Mouse (Mus musculus) hindbrain, embryonic 14.5 days (tissue): ENCODE results near the gene Nosip. TPM values are rescaled to one million over a fixed set of nuclear protein-coding genes. Genes with fewer than 3 reads are reported as not detected.
A peak's percentile ranks its signal among the peaks of the same experiment; 100 is the strongest.
"Not testable (repeated sequence)": the region's sequence is repeated elsewhere in the genome, so short reads cannot be mapped to it uniquely, and the experiment has no call there.

ENCODE experiments used
- ATAC-seq: fragments of 200-750 bp; cut with Nextera tagmentation; 2 replicates; pipeline ENCODE4 v1.8.0; 2017; ENCODE audit warnings: moderate number of reproducible peaks, mild to moderate bottlenecking, moderate TSS enrichment, moderate library complexity; ENCODE audit not compliant: low FRiP score
- DNase-seq: peaks from one replicate; pipeline ENCODE4 v3.0.0-alpha.2; 2015; ENCODE audit warnings: low spot score
- H3K27ac ChIP-seq: fragments of 300-500 bp; sonication (generic); 2 replicates; pipeline ENCODE4 v1.5.1; 2014; ENCODE audit warnings: mild to moderate bottlenecking, moderate library complexity
- H3K27me3 ChIP-seq: fragments of 300-500 bp; sonication (generic); 2 replicates; pipeline ENCODE4 v1.6.1; 2014; ENCODE audit warnings: mild to moderate bottlenecking, low read length, mixed read lengths; ENCODE audit not compliant: control insufficient read depth, insufficient read depth
- H3K36me3 ChIP-seq: fragments of 300-500 bp; sonication (generic); replicated peaks from 2 replicates; pipeline ENCODE4 v1.6.1; 2014; ENCODE audit not compliant: control insufficient read depth, insufficient read depth
- H3K4me1 ChIP-seq: fragments of 300-500 bp; sonication (generic); replicated peaks from 2 replicates; pipeline ENCODE4 v1.6.1; 2014; ENCODE audit warnings: antibody characterized with exemption, low read length, mixed read lengths; ENCODE audit not compliant: control insufficient read depth, insufficient read depth
- H3K4me2 ChIP-seq: fragments of 300-500 bp; sonication (generic); replicated peaks from 2 replicates; pipeline ENCODE4 v1.6.1; 2014; ENCODE audit warnings: mild to moderate bottlenecking, moderate library complexity
- H3K4me3 ChIP-seq: fragments of 300-500 bp; sonication (generic); replicated peaks from 2 replicates; pipeline ENCODE4 v1.5.1; 2014; ENCODE audit warnings: mild to moderate bottlenecking, low read length
- H3K9ac ChIP-seq: fragments of 300-500 bp; sonication (generic); 2 replicates; pipeline ENCODE4 v1.6.1; 2014
- H3K9me3 ChIP-seq: fragments of 300-500 bp; sonication (generic); 2 replicates; pipeline ENCODE4 v1.6.1; 2016; ENCODE audit warnings: low read length; ENCODE audit not compliant: control insufficient read depth
- WGBS: fragments of 180-500 bp; shearing (Covaris S2); extraction: QIAGEN DNeasy Blood & Tissue Kit; methylation state at CpG from one replicate; pipeline ENCODE4 v1.1.7; 2014; 5-methylcytosine and 5-hydroxymethylcytosine counted together
- polyA plus RNA-seq: library from polyadenylated mRNA; unstranded; fragments of >200 nt; fragmentation: Nextera tagmentation; extraction: Ambion mirVana; gene quantifications from 2 replicates; pipeline ENCODE4 v1.2.1, GENCODE M21; 2014

Gene Nosip
- polyA plus RNA-seq, 1 experiment from 2014 or later: 62.1 TPM

GRCm38 (mm10) chr7:45102441-45102840, 40.2 kb downstream of the Nosip start:
- Histone ChIP-seq H3K9me3 (no peaks in the 10 kb centered on the region), H3K36me3 (no peaks in the 10 kb centered on the region), H3K4me1 (no peaks in the 10 kb centered on the region), H3K4me3 (no peak overlapping the region), H3K27me3 (no peaks in the 10 kb centered on the region), H3K4me2 (peak overlapping the region; percentile 34), H3K9ac (no peak overlapping the region), H3K27ac (no peak overlapping the region)
- 88% methylated on average over 11 of the region's 11 CpGs for WGBS
- DNase-seq: no peak
- ATAC-seq: no peak

GRCm38 (mm10) chr7:45102940-45103585, 40.8 kb downstream of the Nosip start:
- Histone ChIP-seq H3K9me3 (no peaks in the 10 kb centered on the region), H3K36me3 (no peaks in the 10 kb centered on the region), H3K4me2 (peak overlapping the region; percentile 34), H3K27me3 (no peaks in the 10 kb centered on the region), H3K4me1 (no peaks in the 10 kb centered on the region), H3K4me3 (no peak overlapping the region), H3K9ac (0 out of 2 replicates have a peak overlapping the region, but pooled peaks have one; percentile 16), H3K27ac (no peak overlapping the region)
- no peak for ATAC-seq
- no peak for DNase-seq
- 84% methylated on average over 9 of the region's 9 CpGs for WGBS

- Histone ChIP-seq H3K36me3 (no peaks in the 10 kb centered on the region), H3K4me3 (no peak within 1 kb of the TSS), H3K9me3 (no peaks in the 10 kb centered on the region), H3K27me3 (no peaks in the 10 kb centered on the region), H3K4me1 (no peaks in the 10 kb centered on the region), H3K4me2 (peak within 1 kb of the TSS; percentile 34), H3K27ac (no peak within 1 kb of the TSS), H3K9ac (0 out of 2 replicates have a peak within 1 kb of the TSS, but pooled peaks have one; percentile 16)
- WGBS: 70% methylated on average over 7 of the region's 7 CpGs
- no peak; the same call in 1 of the 2 replicates for ATAC-seq
- no peak for DNase-seq
These were observed 41.5 kb downstream of the Nosip start, which contains the start of gene Fcgrt for GRCm38 (mm10) chr7:45103652-45104180. Fcgrt (minus strand) TSS chr7:45103851.

- H3K4me3 ChIP-seq: no peak overlapping the region
- no peak for DNase-seq
- 89% methylated on average over 5 of the region's 5 CpGs for WGBS
- H3K27ac ChIP-seq: no peak overlapping the region
- no peaks in the 10 kb centered on the region for H3K4me1 ChIP-seq
- H3K4me2 ChIP-seq: no peak overlapping the region
- no peak for ATAC-seq
- no peak overlapping the region for H3K9ac ChIP-seq
- no peaks in the 10 kb centered on the region for H3K9me3 ChIP-seq
- no peaks in the 10 kb centered on the region for H3K27me3 ChIP-seq
- H3K36me3 ChIP-seq: no peaks in the 10 kb centered on the region
These were observed 42.7 kb downstream of the Nosip start for GRCm38 (mm10) chr7:45104941-45105340.

- Histone ChIP-seq H3K4me2 (no peak overlapping the region), H3K27ac (no peak overlapping the region), H3K4me1 (no peaks in the 10 kb centered on the region), H3K9ac (no peak overlapping the region), H3K27me3 (no peaks in the 10 kb centered on the region), H3K4me3 (no peak overlapping the region), H3K9me3 (no peaks in the 10 kb centered on the region), H3K36me3 (no peaks in the 10 kb centered on the region)
- no peak for ATAC-seq
- DNase-seq: no peak
- WGBS: 81% methylated on average over 8 of the region's 8 CpGs
These were observed 43.3 kb downstream of the Nosip start for GRCm38 (mm10) chr7:45105491-45105890.

- DNase-seq: no peak
- no peak for ATAC-seq
- WGBS: 19% methylated on average over 6 of the region's 6 CpGs
These were observed 44.2 kb downstream of the Nosip start for GRCm38 (mm10) chr7:45106441-45106840.

GRCm38 (mm10) chr7:45107052-45107645, 44.9 kb downstream of the Nosip start:
- H3K27me3 ChIP-seq: no peaks in the 10 kb centered on the region
- ATAC-seq: no peak
- H3K27ac ChIP-seq: no peak overlapping the region
- no peak overlapping the region for H3K4me2 ChIP-seq
- 54% methylated on average over 5 of the region's 5 CpGs for WGBS
- H3K4me1 ChIP-seq: no peaks in the 10 kb centered on the region
- H3K9ac ChIP-seq: no peak overlapping the region
- no peaks in the 10 kb centered on the region for H3K9me3 ChIP-seq
- no peak for DNase-seq
- no peaks in the 10 kb centered on the region for H3K36me3 ChIP-seq
- no peak overlapping the region for H3K4me3 ChIP-seq

More at GRCm38 (mm10) chr7:45106441-45106840, 44.2 kb downstream of the Nosip start:
- no peaks in the 10 kb centered on the region for H3K27me3 ChIP-seq
- H3K36me3 ChIP-seq: no peaks in the 10 kb centered on the region
- H3K4me2 ChIP-seq: no peak overlapping the region
- H3K4me1 ChIP-seq: no peaks in the 10 kb centered on the region
- H3K27ac ChIP-seq: no peak overlapping the region
- no peak overlapping the region for H3K9ac ChIP-seq
- H3K9me3 ChIP-seq: no peaks in the 10 kb centered on the region
- no peak overlapping the region for H3K4me3 ChIP-seq

GRCm38 (mm10) chr7:45110089-45110488, 47.9 kb downstream of the Nosip start:
- H3K27ac ChIP-seq, DNase-seq, H3K4me2 ChIP-seq, H3K9me3 ChIP-seq, H3K27me3 ChIP-seq, H3K9ac ChIP-seq, H3K4me1 ChIP-seq, ATAC-seq, H3K4me3 ChIP-seq, H3K36me3 ChIP-seq: not testable (repeated sequence)
- 88% methylated on average over 4 of the region's 4 CpGs for WGBS

- Histone ChIP-seq H3K9me3 (no peaks in the 10 kb centered on the region), H3K4me3 (no peak overlapping the region), H3K36me3 (no peaks in the 10 kb centered on the region), H3K9ac (no peak overlapping the region), H3K27ac (no peak overlapping the region), H3K4me2 (no peak overlapping the region), H3K27me3 (no peaks in the 10 kb centered on the region), H3K4me1 (no peaks in the 10 kb centered on the region)
- DNase-seq (no peak), ATAC-seq (no peak)
- WGBS: 75% methylated on average over 2 of the region's 2 CpGs
These were observed 49.7 kb downstream of the Nosip start for GRCm38 (mm10) chr7:45111940-45112339.
